Mouse (Mus musculus) liver, adult 2 months (tissue): ENCODE measurements around the gene Tshz2.

ENCODE experiments used
- CTCF ChIP-seq: fragments of 200-500 bp; IDR thresholded peaks from 2 replicates; pipeline ENCODE4 v1.5.1; 2011; ENCODE audit warnings: low read depth, low read length, control low read depth
- POLR2A ChIP-seq: fragments of 200-500 bp; IDR thresholded peaks from 2 replicates; pipeline ENCODE4 v1.6.1; 2011; ENCODE audit warnings: low read length, control low read depth; ENCODE audit not compliant: insufficient read depth; ENCODE audit errors: extremely low read depth

GRCm38 (mm10) chr2:170043290-170043689 is 410.5 kb downstream of the Tshz2 start:
- TF ChIP-seq CTCF (no peak), POLR2A (no peak)
